Mouse (Mus musculus) testis, postnatal 10 days (tissue): Measurements from ENCODE around the gene 6030408B16Rik.

Experiments used
- DNase-seq: peaks from one replicate; pipeline ENCODE4 v3.0.0; 2021; ENCODE audit warnings: low spot score

The 6030408B16Rik gene

DNA sequence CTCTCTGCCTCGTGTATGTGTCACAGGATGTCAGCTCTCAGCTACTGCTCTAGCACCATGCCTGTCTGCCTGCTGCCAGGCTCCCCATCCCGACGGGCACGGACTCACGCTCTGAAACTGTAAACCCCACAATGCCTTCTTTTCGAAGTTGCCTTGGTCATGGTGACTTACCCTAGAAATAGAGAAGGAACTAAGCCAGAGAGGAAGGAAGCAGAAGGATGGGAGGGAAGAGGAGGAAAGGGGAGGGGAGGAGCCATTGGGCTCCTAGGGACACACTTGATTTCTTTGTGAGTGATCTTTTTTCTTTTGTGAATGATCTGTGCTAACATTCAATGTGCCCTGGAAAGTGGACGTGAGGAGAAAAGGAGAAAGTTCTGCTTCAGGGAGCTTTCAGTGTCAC is 5.0 kb downstream of the 6030408B16Rik start:
- no peak for DNase-seq

DNA sequence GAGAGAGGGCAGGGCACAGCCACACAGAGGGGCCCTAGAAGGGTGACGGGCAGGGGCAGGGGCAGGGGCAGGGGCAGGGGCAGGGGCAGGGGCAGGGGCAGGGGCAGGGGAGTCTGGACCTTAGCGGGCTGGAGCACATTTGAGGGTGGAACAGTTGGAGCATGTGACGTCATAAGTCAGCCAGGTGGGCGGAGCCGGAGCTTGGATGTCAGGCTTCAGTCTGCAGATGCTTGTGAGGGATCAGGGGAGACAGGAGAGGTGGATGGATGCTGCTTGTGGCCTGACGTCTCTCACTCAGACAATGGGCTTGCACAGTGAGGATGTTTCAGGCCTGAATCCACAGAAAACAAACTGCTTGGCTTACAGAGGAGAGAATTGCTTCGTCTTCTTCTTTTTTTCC is 5.5 kb downstream of the 6030408B16Rik start:
- DNase-seq = peak; percentile 73

DNA sequence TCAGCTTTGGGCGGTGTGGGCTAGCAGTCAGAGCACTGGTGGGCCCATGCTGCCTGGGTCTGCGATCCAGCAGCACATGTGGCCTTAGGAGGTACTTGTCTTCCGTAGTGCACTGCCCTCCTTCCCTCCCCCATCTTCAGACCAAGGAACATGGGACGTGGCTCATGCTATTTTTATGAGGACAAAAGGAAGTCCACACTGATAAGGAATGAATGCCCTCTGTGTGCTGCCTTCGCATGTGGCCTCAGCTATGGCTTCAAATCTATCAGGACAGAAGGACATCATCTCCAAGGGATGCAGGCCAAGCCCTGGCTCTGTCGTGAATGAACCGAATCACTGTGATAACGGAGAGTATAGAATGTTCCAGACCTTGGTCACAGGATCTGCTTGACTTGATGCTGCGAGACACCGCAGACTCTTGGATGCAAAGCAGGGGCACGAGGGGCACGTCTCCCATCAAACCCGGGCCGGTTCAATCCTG is 6.5 kb downstream of the 6030408B16Rik start:
- peak; percentile 62 for DNase-seq

DNA sequence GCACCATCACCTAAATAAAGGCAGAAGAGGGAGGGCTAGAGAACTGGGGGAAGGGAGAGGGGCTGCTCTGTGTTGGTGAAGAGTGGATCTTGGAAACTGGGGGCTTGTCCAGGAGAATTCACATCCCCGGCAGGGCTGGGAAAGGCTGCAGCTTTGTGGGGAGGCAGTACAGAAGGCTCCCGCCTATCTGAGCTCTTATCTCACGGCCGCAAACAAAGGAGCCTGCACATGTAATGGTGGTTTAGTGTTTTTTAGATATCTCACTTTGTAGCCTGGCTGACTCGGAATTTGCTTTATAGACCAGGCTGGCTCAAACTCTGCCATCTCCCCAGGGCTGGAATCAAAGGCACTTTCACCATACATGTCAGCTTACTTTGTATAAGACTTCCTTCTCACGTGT is 7.1 kb downstream of the 6030408B16Rik start:
- DNase-seq = no peak

DNA sequence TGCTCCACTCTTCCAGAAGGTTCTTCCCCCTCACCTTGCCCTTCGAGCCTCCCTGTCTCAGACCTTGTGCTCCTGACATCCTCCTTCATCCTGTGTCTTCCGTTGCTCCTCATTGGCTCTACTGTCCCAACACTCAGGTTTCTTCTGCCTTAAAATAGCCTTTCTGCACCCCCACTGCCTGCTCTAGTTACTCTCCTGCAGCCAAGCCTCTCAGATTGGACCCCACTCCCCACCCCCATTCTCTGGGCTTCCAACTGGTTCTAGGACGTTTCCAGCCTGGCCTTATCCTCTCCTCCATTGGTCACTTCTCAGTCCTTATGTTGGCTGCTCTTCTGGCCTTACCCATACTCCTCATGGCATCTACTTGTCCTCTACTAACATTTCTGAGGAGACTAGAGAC is 9.2 kb downstream of the 6030408B16Rik start:
- DNase-seq = no peak

DNA sequence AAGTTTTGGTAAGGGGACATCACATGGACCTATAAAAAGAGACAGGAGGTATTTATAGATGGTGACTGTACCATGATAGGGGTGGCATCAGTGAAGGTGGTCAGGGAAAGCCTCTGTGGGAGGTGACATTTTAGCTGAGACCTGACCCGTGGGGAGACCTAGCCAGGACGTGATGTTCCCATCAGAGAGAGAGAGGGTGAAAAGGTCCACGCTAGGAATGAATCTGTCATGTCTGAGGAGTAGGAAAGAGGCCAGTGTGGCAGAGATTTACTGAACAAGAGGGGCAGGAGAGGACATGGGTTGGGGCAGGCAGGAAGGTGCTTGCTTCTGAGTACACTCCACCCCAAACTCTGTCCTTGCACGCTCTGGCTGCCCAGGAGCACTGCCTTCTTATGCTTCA is 10.8 kb downstream of the 6030408B16Rik start:
- no peak for DNase-seq

DNA sequence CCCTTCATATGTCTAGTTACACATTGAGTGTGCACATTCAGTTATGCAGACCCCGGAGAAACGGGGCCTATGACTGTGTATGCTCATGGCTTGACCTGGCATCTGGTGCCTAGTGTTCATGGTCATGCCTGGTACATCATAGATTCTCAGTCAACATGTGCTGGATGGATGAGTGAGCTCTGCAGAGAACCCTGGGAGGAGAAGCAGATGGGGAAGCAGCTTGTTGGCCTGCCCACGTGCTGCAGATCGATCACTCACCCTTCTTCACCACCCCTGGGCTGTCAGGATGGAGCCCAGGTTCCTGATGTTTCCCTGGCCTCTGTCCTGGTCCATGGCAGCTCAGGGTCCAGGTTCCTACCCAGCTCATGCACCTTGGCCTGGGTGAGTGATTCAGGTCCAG is 13.4 kb downstream of the 6030408B16Rik start:
- no peak for DNase-seq

DNA sequence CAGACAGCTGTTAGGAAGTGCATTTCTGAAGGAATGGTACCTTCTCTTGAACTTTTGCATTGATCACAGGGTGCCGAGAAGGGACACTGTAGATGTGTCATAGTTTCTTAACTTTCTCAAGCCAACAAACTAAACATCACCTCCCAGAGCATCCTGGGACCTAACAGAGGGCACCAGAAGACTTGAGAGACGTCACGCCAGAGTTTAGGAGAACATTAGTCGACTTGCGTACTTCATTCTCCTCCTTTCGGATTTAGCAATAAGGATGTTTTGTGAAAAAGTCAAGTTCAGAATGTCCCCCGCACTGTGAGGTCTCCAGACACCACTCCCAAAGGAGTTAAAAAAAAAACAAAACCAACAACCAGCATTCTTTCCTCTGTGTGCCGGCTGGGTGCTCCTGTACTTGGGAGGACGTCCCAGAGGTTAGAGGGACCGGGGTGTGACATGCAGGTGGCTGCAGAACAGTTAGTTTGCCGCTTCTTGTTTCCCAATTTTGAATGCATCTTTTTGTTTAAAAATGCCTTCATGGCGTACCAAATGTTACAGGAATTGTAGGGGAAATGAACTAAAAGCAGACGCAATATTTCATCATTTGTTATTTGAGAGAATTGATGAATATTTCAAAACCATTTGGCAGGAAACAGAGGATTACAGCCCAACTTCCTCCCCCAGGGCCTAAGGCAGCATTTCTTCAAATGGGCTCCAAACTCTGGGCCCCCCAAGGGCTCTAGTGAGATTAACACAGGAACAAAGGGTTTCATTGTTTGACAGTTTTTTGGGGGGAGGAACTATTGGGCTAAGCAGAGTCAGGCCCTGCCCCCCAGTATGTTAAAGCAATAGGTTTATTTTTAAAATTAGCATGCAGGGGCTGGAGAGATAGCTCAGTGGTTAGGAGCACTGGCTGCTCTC is 15.7 kb downstream of the 6030408B16Rik start:
- no peak for DNase-seq

DNA sequence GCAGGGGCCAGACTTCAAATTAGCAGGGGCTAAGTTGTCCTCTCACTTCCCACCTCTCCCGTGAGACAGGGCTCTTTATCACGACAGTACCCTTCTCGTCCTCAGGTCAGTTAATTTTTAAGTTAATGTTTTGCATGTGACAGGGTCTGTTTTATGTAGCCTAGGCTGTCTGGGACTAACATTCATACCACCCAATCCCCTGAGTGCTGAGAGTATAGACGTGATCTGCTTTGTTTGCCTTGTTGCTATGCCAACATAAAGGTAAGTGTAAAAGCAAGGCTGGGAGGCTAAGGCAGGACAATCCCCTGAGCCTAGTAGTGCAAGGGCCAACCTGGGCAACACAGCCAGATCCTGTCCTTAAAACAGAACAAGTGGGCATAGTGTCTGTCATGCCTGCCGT is 16.5 kb downstream of the 6030408B16Rik start:
- no peak for DNase-seq

DNA sequence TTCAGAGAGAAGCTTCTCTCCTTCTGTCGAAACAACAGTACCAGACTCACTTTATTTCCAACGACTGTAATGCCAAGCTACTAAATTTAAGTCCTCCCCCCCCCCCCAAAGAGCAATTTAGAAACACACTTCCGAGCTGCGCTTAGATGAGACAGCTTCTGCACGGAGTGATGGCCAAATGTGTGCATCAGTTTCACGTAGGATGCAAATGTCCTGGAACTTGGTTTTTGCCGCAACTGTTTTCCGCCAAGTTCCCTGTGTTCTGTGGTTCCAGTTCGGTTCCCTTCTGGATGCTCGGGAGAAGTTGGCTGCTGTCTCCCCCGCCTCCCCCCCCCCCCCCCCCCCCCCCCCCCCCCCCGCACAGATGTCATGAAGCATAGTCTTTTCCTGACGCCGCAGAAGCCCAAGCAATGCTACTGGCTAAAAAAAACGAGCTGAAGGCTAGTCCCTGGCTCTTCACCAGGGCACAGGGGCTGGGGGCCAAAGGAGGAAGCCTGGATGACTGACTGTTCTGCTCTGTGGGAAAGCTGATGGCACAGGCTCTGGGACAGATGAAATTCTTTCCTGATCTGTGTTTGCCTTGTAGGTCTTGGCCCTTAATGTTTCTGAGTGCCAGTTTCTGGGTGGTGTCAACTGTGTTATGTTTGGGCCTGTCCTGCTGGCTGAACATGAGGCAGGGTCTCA is 18.2 kb downstream of the 6030408B16Rik start:
- DNase-seq = no peak

DNA sequence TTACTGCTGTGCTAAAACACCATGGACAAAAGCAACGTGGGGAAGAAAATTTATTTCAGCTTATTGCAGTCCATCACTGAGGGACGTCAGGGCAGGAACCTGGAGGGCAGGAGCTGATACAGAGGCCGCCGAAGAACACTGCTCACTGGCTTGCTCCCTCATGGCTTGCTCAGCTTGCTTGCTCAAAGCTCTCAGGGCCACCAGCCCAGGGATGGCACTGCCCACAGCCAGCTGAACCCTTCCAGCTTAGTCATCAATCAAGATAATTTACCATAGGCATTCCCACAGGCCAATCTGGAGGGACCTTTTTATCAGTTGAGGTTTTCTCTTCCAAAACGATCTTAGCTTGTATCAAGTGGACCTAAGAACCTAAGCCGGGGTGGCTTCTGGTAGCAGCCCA is 19.0 kb downstream of the 6030408B16Rik start:
- DNase-seq = no peak

DNA sequence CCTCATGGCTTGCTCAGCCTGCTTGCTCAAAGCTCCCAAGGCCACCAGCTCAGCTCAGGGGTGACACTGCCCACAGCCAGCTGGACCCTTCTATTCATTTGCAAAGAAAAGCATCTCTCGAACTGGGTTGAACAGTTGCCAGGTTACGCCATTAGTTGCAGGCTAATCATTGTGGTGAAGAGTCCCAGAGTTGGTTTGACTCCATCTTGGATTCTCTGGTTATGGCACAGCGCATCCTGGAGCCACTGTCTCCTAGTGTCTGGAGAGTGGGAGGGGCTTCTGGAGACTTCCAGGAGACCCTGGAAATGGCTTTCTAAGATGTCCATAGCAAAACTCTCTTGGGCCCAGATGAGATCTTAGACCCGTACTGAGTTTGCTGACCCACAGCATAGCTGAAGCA is 22.4 kb downstream of the 6030408B16Rik start:
- no peak for DNase-seq

DNA sequence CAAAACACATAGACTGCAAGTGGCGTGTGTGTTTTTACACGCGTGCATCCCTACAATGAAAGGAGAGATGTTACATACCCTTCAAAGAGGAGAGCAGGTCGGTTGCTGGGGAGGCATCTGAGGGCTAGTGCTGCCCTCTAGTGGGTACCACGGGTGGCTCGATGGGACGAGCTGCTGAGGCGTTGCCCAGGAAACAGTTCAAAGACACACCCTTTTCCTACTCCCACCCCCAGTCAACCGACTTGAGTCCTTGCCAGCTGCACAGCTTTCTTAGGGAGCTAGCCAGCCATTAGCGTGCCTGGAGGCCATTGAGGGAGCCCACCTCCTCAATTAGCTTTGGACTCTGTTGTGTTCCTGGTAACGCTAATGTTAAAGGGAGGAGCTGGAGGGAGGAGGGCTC is 22.8 kb downstream of the 6030408B16Rik start:
- peak; percentile 91 for DNase-seq

DNA sequence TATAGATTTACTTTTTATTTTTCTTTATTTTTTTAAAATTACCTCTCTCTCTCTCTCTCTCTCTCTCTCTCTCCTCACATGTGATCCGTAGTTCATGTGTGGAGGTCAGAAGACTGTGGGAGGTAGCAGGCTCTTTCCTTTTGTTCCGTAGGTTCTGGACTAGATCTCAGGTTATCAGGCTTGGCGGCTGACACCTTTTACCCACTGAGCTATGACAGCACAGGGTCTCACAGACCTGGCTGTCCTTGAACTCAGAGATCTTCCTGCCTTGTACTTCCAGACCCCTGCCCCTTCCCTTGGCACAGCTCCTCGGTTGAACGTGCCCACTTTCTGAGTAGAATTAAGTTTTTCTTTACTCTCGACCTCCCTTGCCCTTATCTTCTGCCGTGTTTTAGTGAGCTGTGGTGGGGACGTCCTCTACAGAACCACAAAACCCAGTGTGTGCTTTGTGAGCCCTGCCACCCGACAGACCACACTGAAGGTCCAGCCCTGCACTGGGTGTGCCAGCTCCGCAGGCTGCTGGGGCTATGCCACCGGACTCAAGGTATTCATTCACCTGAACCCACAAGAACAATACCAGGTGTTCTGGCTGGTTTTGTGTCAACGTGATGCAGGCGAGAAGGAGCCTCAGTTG is 23.4 kb downstream of the 6030408B16Rik start:
- no peak for DNase-seq

DNA sequence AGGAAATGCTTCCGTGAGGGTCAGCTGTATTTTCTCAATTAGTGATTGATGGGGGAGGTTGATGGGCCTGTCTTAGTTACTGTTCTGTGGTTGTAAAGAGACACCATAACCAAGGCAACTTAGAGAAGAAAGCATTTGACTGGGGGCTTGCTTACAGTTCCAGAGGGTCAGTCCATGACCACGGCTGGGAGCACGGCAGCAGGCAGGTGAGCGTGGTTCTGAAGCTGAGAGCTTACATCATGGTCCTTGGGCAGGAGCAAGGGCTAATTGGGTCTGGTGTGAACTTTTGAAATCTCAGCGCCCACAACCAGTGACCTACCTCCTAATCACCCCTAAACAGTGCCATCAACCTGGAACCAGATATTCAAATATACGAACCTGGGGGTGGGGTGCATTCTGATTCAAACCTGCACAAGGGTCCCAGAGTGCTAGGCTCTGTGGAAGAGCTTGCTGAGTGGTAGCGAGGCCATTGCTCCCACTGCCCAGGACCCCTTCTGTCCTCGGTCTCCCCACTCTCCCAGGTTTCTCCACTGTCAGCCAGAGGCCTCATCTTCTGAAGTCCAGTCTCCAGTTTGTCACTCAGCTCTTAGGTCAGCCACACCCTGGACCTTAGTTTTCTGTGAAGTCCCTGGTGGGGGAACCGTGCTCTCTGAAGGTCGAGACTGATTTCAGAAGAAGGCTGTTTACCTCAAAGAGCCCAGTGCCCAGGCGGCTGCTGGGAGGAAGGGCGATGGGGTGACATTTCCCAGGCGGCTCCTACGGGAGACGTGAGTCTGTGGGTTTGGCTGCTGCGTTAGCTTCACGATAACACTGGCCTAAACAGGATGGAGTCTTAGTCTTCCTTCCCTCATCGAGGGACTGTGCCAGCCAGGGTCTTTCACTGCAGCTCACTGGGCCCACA is 24.2 kb downstream of the 6030408B16Rik start:
- DNase-seq = no peak

DNA sequence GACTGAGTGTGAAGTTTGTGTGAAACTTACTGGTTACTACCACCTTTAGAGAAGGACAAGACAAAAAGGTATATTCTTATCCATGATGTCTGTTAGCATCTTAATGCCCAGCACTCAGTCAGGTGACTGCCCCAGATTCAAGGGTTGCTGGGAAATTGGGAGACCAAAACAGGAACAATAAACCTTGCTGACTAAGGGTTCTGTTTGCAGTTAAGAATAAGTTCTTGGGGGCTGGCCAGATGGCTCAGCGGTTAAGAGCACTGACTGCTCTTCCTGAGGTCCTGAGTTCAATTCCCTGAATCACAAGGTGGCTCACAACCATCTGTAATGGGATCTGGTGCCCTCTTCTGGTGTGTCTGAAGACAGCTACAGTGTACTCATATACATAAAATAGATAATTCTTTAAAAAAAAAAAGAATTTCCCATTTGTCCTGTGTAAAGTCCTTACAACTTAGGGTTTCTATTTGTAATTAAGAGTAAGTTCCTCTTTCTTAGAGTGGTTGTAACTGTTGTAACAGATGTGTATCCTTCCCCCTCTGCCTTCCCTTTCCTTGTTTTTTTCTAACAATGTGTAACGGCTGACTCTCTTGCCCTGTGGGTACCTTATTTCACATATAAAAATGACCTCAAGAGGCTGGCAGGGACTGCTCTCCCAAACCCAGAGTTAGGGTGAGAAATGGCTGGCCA is 24.9 kb downstream of the 6030408B16Rik start:
- no peak for DNase-seq

DNA sequence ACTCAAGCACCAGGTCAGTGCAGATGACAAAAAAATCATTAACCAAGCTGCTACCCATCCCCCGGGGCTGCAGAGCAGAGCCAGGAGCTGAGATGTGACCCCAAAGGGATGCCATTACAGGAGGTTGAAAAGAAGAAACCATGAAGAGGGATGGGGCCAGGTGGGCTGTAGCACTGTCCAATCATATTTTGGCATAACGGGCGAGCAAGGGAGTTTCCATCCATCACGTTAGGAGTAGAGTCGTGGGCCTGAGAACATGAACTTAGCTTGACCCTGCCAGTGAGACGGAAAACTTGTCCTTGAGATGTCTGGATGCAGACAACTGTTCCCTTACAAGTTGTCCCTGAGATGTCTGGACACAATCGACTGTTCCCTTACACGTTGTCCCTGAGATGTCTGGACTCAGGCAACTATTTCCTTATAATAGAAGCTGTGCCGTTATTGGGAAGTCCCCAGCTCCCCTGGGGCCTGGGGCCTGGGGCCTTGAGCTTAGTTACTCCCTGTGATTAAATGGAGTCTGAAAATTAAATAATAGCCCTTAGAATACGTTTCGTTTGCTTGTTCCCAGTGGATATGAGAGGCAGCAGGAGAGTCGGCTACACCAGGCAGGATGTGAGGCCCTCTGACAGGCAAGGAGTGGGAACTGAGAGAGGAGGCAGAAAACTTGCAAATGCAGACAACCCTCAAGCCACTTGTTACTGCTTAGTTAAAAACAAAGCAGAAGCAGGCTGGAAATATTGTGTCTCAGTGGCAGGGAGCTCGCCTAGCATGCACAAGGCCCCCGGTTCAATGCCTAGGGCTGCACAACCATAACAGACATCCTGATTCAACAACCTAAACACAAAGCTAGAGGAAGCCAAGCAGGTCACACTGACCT is 26.1 kb downstream of the 6030408B16Rik start:
- no peak for DNase-seq

DNA sequence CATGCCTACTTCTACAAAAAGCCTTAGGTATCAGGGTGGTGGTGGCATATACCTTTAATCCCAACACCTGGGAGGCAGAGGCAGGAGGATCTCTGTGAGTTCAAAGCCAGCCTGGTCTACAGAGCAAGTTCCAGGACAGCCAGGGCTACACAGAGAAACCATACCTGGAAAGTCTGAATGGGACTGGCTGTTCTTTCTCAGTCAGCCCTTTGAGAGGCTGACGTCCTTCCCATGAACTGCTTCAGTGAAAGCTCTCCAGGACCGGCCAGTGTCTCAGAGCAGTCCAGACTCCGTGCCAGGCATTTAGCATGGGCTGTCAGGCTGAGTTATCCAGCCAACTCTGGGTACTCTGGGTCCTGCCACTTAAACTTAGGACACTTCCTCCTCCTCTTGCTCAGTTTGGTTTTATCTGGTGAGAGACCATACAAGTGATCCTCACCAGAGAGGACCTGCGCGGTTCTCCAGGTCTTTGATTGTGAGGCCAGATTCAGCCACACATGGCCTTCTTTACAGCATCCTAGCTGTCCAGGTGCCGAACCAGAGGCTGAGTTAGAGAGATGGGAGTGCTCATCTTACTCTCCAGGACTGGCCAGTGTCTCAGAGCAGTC is 27.1 kb downstream of the 6030408B16Rik start:
- DNase-seq = no peak

DNA sequence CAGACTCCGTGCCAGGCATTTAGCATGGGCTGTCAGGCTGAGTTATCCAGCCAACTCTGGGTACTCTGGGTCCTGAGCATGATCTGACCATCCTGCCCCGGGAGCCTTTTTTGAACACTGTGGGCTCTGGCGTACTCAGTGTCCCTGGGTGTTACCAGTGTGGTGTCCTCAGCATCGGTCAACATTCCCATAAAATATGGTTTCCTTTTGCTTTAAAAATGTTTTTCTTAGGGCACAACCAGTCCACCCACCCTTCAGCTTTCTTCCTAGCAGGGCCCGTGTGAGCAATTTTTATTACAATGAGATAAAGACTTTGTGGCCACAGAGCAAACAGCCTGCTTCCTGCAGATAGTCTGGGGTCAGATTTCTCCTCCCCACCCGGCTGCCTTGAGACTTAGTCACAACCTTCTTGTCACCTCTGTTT is 27.6 kb downstream of the 6030408B16Rik start:
- DNase-seq = no peak

DNA sequence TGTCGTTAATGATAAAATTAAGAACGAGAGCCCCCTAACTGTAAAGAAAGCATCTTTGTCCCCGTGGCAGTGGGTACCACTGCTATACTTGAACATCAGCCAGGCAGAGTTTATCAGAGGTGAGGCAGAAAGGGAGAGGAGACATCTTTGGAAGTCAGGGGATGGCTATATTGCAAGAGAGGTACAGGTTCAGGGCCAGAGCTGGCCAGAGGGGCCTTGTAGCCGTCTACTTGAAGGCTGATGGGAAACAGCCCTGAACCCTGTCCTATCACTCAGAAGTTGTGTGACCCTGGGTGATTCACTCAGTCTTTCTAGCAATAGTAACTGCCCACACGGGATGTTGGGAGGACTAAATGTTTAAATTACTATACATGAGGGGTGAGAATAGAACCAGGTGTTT is 28.1 kb downstream of the 6030408B16Rik start:
- no peak for DNase-seq
